Mouse (Mus musculus): Measurements from ENCODE around the gene Olfr492. TPM values are rescaled to one million over a fixed set of nuclear protein-coding genes. Genes with fewer than 3 reads are reported as not detected.

Olfr492 gene
- not detected in 2 replicates for polyA plus RNA-seq (2014; fragmentation: Nextera tagmentation; extraction: Ambion mirVana)

DNA sequence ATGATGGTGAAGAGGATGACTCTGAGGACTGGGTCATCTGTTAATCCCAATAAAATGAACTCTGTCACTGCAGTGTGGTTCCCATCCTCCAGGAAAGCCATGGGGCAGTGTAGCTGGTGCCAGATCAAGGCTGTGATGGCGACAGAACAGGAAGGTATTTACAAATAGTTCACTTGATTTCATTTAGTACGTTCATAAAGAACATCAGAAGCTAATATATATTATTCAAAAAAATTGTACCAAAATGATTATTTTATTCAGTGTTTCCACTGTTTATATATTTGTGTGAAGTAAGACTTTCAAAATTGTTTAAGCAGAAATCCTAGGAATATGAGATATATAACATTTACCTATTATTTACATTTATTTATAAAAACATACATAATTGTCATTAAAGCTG, at the start of gene Olfr492:
TSS of gene Olfr492 (minus strand) at position 101 of the 400 bp plus-strand sequence.
- ATAC-seq (replicated peaks; ENCODE audit: low FRiP score), result no peak
- DNase-seq (ENCODE audit: low spot score), result no peak
- Histone ChIP-seq H3K9ac (ENCODE audit: low read depth, low read length) (no peak within 1 kb of the TSS), H3K4me3 (ENCODE audit: low read depth, low read length) (no peak within 1 kb of the TSS), H3K27ac (ENCODE audit: low read depth, low read length) (no peak within 1 kb of the TSS), H3K4me1 (replicated peaks; ENCODE audit: control insufficient read depth, insufficient read depth, low read length) (no peaks in the 10 kb centered on the region), H3K9me3 (ENCODE audit: control insufficient read depth, low read length) (no peaks in the 10 kb centered on the region), H3K36me3 (ENCODE audit: control insufficient read depth, insufficient read depth, low read length) (no peaks in the 10 kb centered on the region), H3K27me3 (replicated peaks; ENCODE audit: control insufficient read depth, insufficient read depth, low read length) (no peaks in the 10 kb centered on the region), H3K4me2 (no peak within 1 kb of the TSS)
- WGBS, result 69% methylated on average over 2 of the region's 2 CpGs

DNA sequence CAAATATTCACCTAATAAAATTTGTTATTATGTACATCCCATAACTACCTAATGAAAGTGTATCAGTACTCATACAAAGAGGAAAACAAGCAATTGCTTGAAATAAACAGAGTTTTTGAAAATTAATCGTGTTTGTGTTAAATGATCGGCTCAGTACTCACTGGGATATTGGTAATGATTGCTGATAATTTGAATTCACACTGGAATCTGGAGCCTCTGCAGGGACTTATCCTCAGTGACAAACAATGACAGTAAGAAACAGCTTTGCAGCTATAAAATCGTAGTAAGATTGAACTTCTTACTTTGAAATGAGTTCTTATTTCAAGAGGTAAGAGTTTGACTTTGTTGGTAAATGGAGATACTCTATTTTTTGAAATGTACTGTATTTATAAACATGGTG, 41.6 kb upstream of the Olfr492 start, which contains the start of gene Olfr494:
TSS of gene Olfr494 (plus strand) at position 301 of the 400 bp plus-strand sequence.
- DNase-seq (ENCODE audit: low spot score) (no peak), ATAC-seq (replicated peaks; ENCODE audit: low FRiP score) (no peak)
- Histone ChIP-seq H3K27me3 (replicated peaks; ENCODE audit: control insufficient read depth, insufficient read depth, low read length) (no peaks in the 10 kb centered on the region), H3K9me3 (ENCODE audit: control insufficient read depth, low read length) (no peaks in the 10 kb centered on the region), H3K9ac (ENCODE audit: low read depth, low read length) (no peak within 1 kb of the TSS), H3K4me2 (no peak within 1 kb of the TSS), H3K4me1 (replicated peaks; ENCODE audit: control insufficient read depth, insufficient read depth, low read length) (no peaks in the 10 kb centered on the region), H3K4me3 (ENCODE audit: low read depth, low read length) (no peak within 1 kb of the TSS), H3K27ac (ENCODE audit: low read depth, low read length) (no peak within 1 kb of the TSS), H3K36me3 (ENCODE audit: control insufficient read depth, insufficient read depth, low read length) (no peaks in the 10 kb centered on the region)
- 74% methylated on average over 3 of the region's 3 CpGs for WGBS

- DNase-seq (ENCODE audit: low spot score) (no peak), ATAC-seq (replicated peaks; ENCODE audit: low FRiP score) (no peak)
- WGBS, result 50% methylated on average over 1 of the region's 1 CpGs
- H3K4me1 ChIP-seq (replicated peaks; ENCODE audit: control insufficient read depth, insufficient read depth, low read length), result no peaks in the 10 kb centered on the region
- H3K27ac ChIP-seq (ENCODE audit: low read depth, low read length), result no peak within 1 kb of the TSS
- no peaks in the 10 kb centered on the region for H3K9me3 ChIP-seq (ENCODE audit: control insufficient read depth, low read length)
- H3K36me3 ChIP-seq (ENCODE audit: control insufficient read depth, insufficient read depth, low read length), result no peaks in the 10 kb centered on the region
- no peak within 1 kb of the TSS for H3K4me2 ChIP-seq
- H3K9ac ChIP-seq (ENCODE audit: low read depth, low read length), result no peak within 1 kb of the TSS
- no peaks in the 10 kb centered on the region for H3K27me3 ChIP-seq (replicated peaks; ENCODE audit: control insufficient read depth, insufficient read depth, low read length)
- no peak within 1 kb of the TSS for H3K4me3 ChIP-seq (ENCODE audit: low read depth, low read length)
Observed at GRCm38 (mm10) chr7:108346879-108347278, 23.4 kb upstream of the Olfr492 start, which contains the start of gene Olfr493. TSS of gene Olfr493 (minus strand) at chr7:108346979.

- no peak within 1 kb of the TSS for H3K9ac ChIP-seq (ENCODE audit: low read depth, low read length)
- DNase-seq (ENCODE audit: low spot score) (no peak), ATAC-seq (replicated peaks; ENCODE audit: low FRiP score) (no peak)
- H3K4me1 ChIP-seq (replicated peaks; ENCODE audit: control insufficient read depth, insufficient read depth, low read length), result no peaks in the 10 kb centered on the region
- H3K4me2 ChIP-seq, result no peak within 1 kb of the TSS
- H3K9me3 ChIP-seq (ENCODE audit: control insufficient read depth, low read length), result no peaks in the 10 kb centered on the region
- H3K27me3 ChIP-seq (replicated peaks; ENCODE audit: control insufficient read depth, insufficient read depth, low read length), result no peaks in the 10 kb centered on the region
- no peaks in the 10 kb centered on the region for H3K36me3 ChIP-seq (ENCODE audit: control insufficient read depth, insufficient read depth, low read length)
- 59% methylated on average over 1 of the region's 1 CpGs for WGBS
- no peak within 1 kb of the TSS for H3K4me3 ChIP-seq (ENCODE audit: low read depth, low read length)
- H3K27ac ChIP-seq (ENCODE audit: low read depth, low read length), result no peak within 1 kb of the TSS
Observed at GRCm38 (mm10) chr7:108313151-108313550, 10.3 kb downstream of the Olfr492 start, which contains the start of gene Olfr491. TSS of gene Olfr491 (plus strand) at chr7:108313451.

- ATAC-seq (replicated peaks; ENCODE audit: low FRiP score) (no peak), DNase-seq (ENCODE audit: low spot score) (no peak)
- H3K27me3 ChIP-seq (replicated peaks; ENCODE audit: control insufficient read depth, insufficient read depth, low read length), result no peaks in the 10 kb centered on the region
- no peaks in the 10 kb centered on the region for H3K36me3 ChIP-seq (ENCODE audit: control insufficient read depth, insufficient read depth, low read length)
- H3K4me2 ChIP-seq, result no peak within 1 kb of the TSS
- H3K9me3 ChIP-seq (ENCODE audit: control insufficient read depth, low read length), result no peaks in the 10 kb centered on the region
- no peak within 1 kb of the TSS for H3K27ac ChIP-seq (ENCODE audit: low read depth, low read length)
- no peak within 1 kb of the TSS for H3K4me3 ChIP-seq (ENCODE audit: low read depth, low read length)
- no peak within 1 kb of the TSS for H3K9ac ChIP-seq (ENCODE audit: low read depth, low read length)
- no peaks in the 10 kb centered on the region for H3K4me1 ChIP-seq (replicated peaks; ENCODE audit: control insufficient read depth, insufficient read depth, low read length)
Observed at GRCm38 (mm10) chr7:108288834-108289233, 34.6 kb downstream of the Olfr492 start, which contains the start of gene Olfr490. TSS of gene Olfr490 (minus strand) at chr7:108288934.

Other genes starting within 250 kb of the Olfr492 start
- gene Olfr481, start 243.8 kb downstream of the Olfr492 start, polyA plus RNA-seq (2014; fragmentation: Nextera tagmentation; extraction: Ambion mirVana), result not detected in 2 replicates
- gene Olfr482, start 226.1 kb downstream of the Olfr492 start, polyA plus RNA-seq (2014; fragmentation: Nextera tagmentation; extraction: Ambion mirVana), result not detected in 2 replicates
- not detected in 2 replicates for gene Olfr483, start 222.8 kb downstream of the Olfr492 start, polyA plus RNA-seq (2014; fragmentation: Nextera tagmentation; extraction: Ambion mirVana)
- gene Olfr484, start 196.2 kb downstream of the Olfr492 start, polyA plus RNA-seq (2014; fragmentation: Nextera tagmentation; extraction: Ambion mirVana), result not detected in 2 replicates
- gene Olfr485, start 163.8 kb downstream of the Olfr492 start, polyA plus RNA-seq (2014; fragmentation: Nextera tagmentation; extraction: Ambion mirVana), result not detected in 2 replicates
- not detected in 2 replicates for gene Olfr486, start 150.9 kb downstream of the Olfr492 start, polyA plus RNA-seq (2014; fragmentation: Nextera tagmentation; extraction: Ambion mirVana)
- gene Olfr487, start 109.0 kb downstream of the Olfr492 start, polyA plus RNA-seq (2014; fragmentation: Nextera tagmentation; extraction: Ambion mirVana), result not detected in 2 replicates
- not detected in 2 replicates for gene Olfr488, start 65.3 kb downstream of the Olfr492 start, polyA plus RNA-seq (2014; fragmentation: Nextera tagmentation; extraction: Ambion mirVana)
- gene Olfr490, start 34.7 kb downstream of the Olfr492 start, polyA plus RNA-seq (2014; fragmentation: Nextera tagmentation; extraction: Ambion mirVana), result not detected in 2 replicates
- not detected in 2 replicates for gene Olfr491, start 10.2 kb downstream of the Olfr492 start, polyA plus RNA-seq (2014; fragmentation: Nextera tagmentation; extraction: Ambion mirVana)
- gene Olfr493, start 23.3 kb upstream of the Olfr492 start, polyA plus RNA-seq (2014; fragmentation: Nextera tagmentation; extraction: Ambion mirVana), result not detected in 2 replicates
- not detected in 2 replicates for gene Olfr494, start 41.7 kb upstream of the Olfr492 start, polyA plus RNA-seq (2014; fragmentation: Nextera tagmentation; extraction: Ambion mirVana)
- not detected in 2 replicates for gene Olfr495, start 69.5 kb upstream of the Olfr492 start, polyA plus RNA-seq (2014; fragmentation: Nextera tagmentation; extraction: Ambion mirVana)
- not detected in 2 replicates for gene Olfr497, start 96.7 kb upstream of the Olfr492 start, polyA plus RNA-seq (2014; fragmentation: Nextera tagmentation; extraction: Ambion mirVana)
- not detected in 2 replicates for gene Olfr498, start 141.7 kb upstream of the Olfr492 start, polyA plus RNA-seq (2014; fragmentation: Nextera tagmentation; extraction: Ambion mirVana)
- not detected in 2 replicates for gene Olfr502, start 201.4 kb upstream of the Olfr492 start, polyA plus RNA-seq (2014; fragmentation: Nextera tagmentation; extraction: Ambion mirVana)
- gene Olfr503, start 220.9 kb upstream of the Olfr492 start, polyA plus RNA-seq (2014; fragmentation: Nextera tagmentation; extraction: Ambion mirVana), result not detected in 2 replicates
- gene Olfr504, start 242.1 kb upstream of the Olfr492 start, polyA plus RNA-seq (2014; fragmentation: Nextera tagmentation; extraction: Ambion mirVana), result not detected in 2 replicates